Mouse (Mus musculus) hindbrain, postnatal 0 days (tissue): ENCODE results near the gene Ppp1r12c. TPM values are rescaled to one million over a fixed set of nuclear protein-coding genes. Genes with fewer than 3 reads are reported as not detected.

Experiments used
- ATAC-seq: fragments of 200-750 bp; cut with Nextera tagmentation; 2 replicates; pipeline ENCODE4 v1.8.0; 2017; ENCODE audit warnings: mild to moderate bottlenecking, moderate TSS enrichment, moderate library complexity
- DNase-seq: peaks from one replicate; pipeline ENCODE4 v3.0.0-alpha.2; 2015; ENCODE audit warnings: low spot score
- H3K27ac ChIP-seq: fragments of 300-500 bp; sonication (generic); 2 replicates; pipeline ENCODE4 v1.5.1; 2014; ENCODE audit warnings: mild to moderate bottlenecking
- H3K27me3 ChIP-seq: fragments of 300-500 bp; sonication (generic); 2 replicates; pipeline ENCODE4 v1.6.1; 2014; ENCODE audit warnings: low read length, mixed read lengths; ENCODE audit not compliant: insufficient read depth
- H3K36me3 ChIP-seq: fragments of 300-500 bp; sonication (generic); 2 replicates; pipeline ENCODE4 v1.6.1; 2014; ENCODE audit warnings: low read length, mixed read lengths; ENCODE audit not compliant: insufficient read depth
- H3K4me1 ChIP-seq: fragments of 300-500 bp; sonication (generic); 2 replicates; pipeline ENCODE4 v1.6.1; 2014; ENCODE audit warnings: antibody characterized with exemption, low read length, mixed read lengths; ENCODE audit not compliant: insufficient read depth
- H3K4me2 ChIP-seq: fragments of 300-500 bp; sonication (generic); 2 replicates; pipeline ENCODE4 v1.6.1; 2014; ENCODE audit warnings: low read depth, mild to moderate bottlenecking, low read length, moderate library complexity, mixed read lengths
- H3K4me3 ChIP-seq: fragments of 300-500 bp; sonication (generic); 2 replicates; pipeline ENCODE4 v1.5.1; 2014; ENCODE audit warnings: low read length
- H3K9ac ChIP-seq: fragments of 300-500 bp; sonication (generic); replicated peaks from 2 replicates; pipeline ENCODE4 v1.6.1; 2014; ENCODE audit warnings: mild to moderate bottlenecking, low read length, moderate library complexity, mixed read lengths
- H3K9me3 ChIP-seq: fragments of 300-500 bp; sonication (generic); 2 replicates; pipeline ENCODE4 v1.6.1; 2016; ENCODE audit warnings: low read length, mixed read lengths
- CTCF ChIP-seq: IDR thresholded peaks from 2 replicates; pipeline ENCODE4 v1.5.1; 2016; ENCODE audit warnings: antibody characterized with exemption, control low read depth, low read depth
- WGBS: fragments of 180-500 bp; shearing (Covaris S2); extraction: QIAGEN DNeasy Blood & Tissue Kit; methylation state at CpG from one replicate; pipeline ENCODE4 v1.1.7; 2014; 5-methylcytosine and 5-hydroxymethylcytosine counted together
- polyA plus RNA-seq: library from polyadenylated mRNA; unstranded; fragments of >200 nt; fragmentation: Nextera tagmentation; extraction: Ambion mirVana; gene quantifications from 2 replicates; pipeline ENCODE4 v1.2.1, GENCODE M21; 2015
- total RNA-seq: library from RNA; depleted of rRNA; stranded (reverse); fragments of >200 nt; gene quantifications from 2 replicates; pipeline ENCODE4 v1.2.3, GENCODE M21; 2014; rRNA removed

Gene Ppp1r12c
- total RNA-seq (88.2 and 109 TPM in 2 replicates), polyA plus RNA-seq (33.9 and 42.0 TPM in 2 replicates)

- TF ChIP-seq CTCF: no peak
- WGBS: under 1% methylated on average over 61 of the region's 62 CpGs
Measured at GRCm38 (mm10) chr7:4501558-4502397, at the start of gene Ppp1r12c. Gene Ppp1r12c (minus strand): TSS chr7:4501680.

GRCm38 (mm10) chr7:4547221-4547641 is 45.8 kb upstream of the Ppp1r12c start, which contains the start of gene Syt5:
Gene Syt5 (minus strand): TSS chr7:4547541.
- peak; percentile 89 for ATAC-seq
- peaks cover 5% of the 10 kb centered on the region; the same call in 1 of the 2 replicates for H3K4me1 ChIP-seq
- 5% methylated on average over 33 of the region's 33 CpGs for WGBS
- peak; percentile 93 for DNase-seq
- TF ChIP-seq CTCF: no peak
- peak within 1 kb of the TSS; percentile 86 for H3K27ac ChIP-seq
- peak within 1 kb of the TSS; percentile 41 for H3K4me3 ChIP-seq
- H3K9me3 ChIP-seq: no peaks in the 10 kb centered on the region
- H3K9ac ChIP-seq: peak within 1 kb of the TSS; percentile 53
- peak within 1 kb of the TSS; percentile 74 for H3K4me2 ChIP-seq
- 0 out of 2 replicates have a peak, but pooled peaks cover 3% of the 10 kb centered on the region for H3K36me3 ChIP-seq
- H3K27me3 ChIP-seq: no peaks in the 10 kb centered on the region

More at GRCm38 (mm10) chr7:4501558-4502397, at the start of gene Ppp1r12c:
- peak within 1 kb of the TSS; percentile 91 for H3K4me2 ChIP-seq
- no peaks in the 10 kb centered on the region; the same call in 1 of the 2 replicates for H3K36me3 ChIP-seq
- no peaks in the 10 kb centered on the region for H3K9me3 ChIP-seq
- peak within 1 kb of the TSS; percentile 96 for H3K9ac ChIP-seq
- H3K27me3 ChIP-seq: no peaks in the 10 kb centered on the region
- ATAC-seq (peak; percentile 94), DNase-seq (peak; percentile 97)
- H3K4me1 ChIP-seq: peaks cover 30% of the 10 kb centered on the region
- peak within 1 kb of the TSS; percentile 92 for H3K4me3 ChIP-seq
- peak within 1 kb of the TSS; percentile 92 for H3K27ac ChIP-seq

- WGBS: under 1% methylated on average over 26 of the region's 26 CpGs
- DNase-seq (peak; percentile 96), ATAC-seq (peak; percentile 94)
- Histone ChIP-seq H3K9ac (peak overlapping the region; percentile 53), H3K9me3 (no peaks in the 10 kb centered on the region), H3K4me1 (peaks cover 5% of the 10 kb centered on the region; the same call in 1 of the 2 replicates), H3K4me3 (peak overlapping the region; percentile 41), H3K4me2 (peak overlapping the region; percentile 74), H3K36me3 (0 out of 2 replicates have a peak, but pooled peaks cover 3% of the 10 kb centered on the region), H3K27me3 (no peaks in the 10 kb centered on the region), H3K27ac (peak overlapping the region; percentile 86)
- peak; percentile 43 for TF ChIP-seq CTCF
Measured at GRCm38 (mm10) chr7:4546591-4547131, 45.2 kb upstream of the Ppp1r12c start.

- 51% methylated on average over 15 of the region's 15 CpGs for whole genome bisulfite sequencing
- no peak for DNase-seq
- peak overlapping the region; percentile 53 for H3K9ac ChIP-seq
Measured at GRCm38 (mm10) chr7:4546050-4546449, 44.6 kb upstream of the Ppp1r12c start.

GRCm38 (mm10) chr7:4542013-4542412 is 40.5 kb upstream of the Ppp1r12c start:
- 42% methylated on average over 17 of the region's 17 CpGs for WGBS
- Histone ChIP-seq H3K9ac (no peak overlapping the region), H3K27ac (no peak overlapping the region), H3K36me3 (0 out of 2 replicates have a peak, but pooled peaks cover 10% of the 10 kb centered on the region), H3K27me3 (no peaks in the 10 kb centered on the region), H3K4me1 (peaks cover 5% of the 10 kb centered on the region; the same call in 1 of the 2 replicates), H3K4me2 (no peak overlapping the region), H3K4me3 (no peak overlapping the region), H3K9me3 (no peaks in the 10 kb centered on the region)
- DNase-seq: no peak
- no peak for TF ChIP-seq CTCF
- ATAC-seq: no peak

More at GRCm38 (mm10) chr7:4546050-4546449, 44.6 kb upstream of the Ppp1r12c start:
- peak; percentile 13 for ATAC-seq
- H3K27ac ChIP-seq: peak overlapping the region; percentile 86
- H3K27me3 ChIP-seq: no peaks in the 10 kb centered on the region
- 0 out of 2 replicates have a peak, but pooled peaks cover 6% of the 10 kb centered on the region for H3K36me3 ChIP-seq
- TF ChIP-seq CTCF: no peak
- H3K4me2 ChIP-seq: peak overlapping the region; percentile 74
- peak overlapping the region; percentile 41 for H3K4me3 ChIP-seq
- no peaks in the 10 kb centered on the region for H3K9me3 ChIP-seq
- peaks cover 5% of the 10 kb centered on the region; the same call in 1 of the 2 replicates for H3K4me1 ChIP-seq

GRCm38 (mm10) chr7:4541344-4541743 is 39.9 kb upstream of the Ppp1r12c start:
- DNase-seq (no peak), ATAC-seq (no peak)
- peak; percentile 20 for TF ChIP-seq CTCF
- H3K4me1 ChIP-seq: peaks cover 4% of the 10 kb centered on the region; the same call in 1 of the 2 replicates
- H3K9ac ChIP-seq: no peak overlapping the region
- H3K4me2 ChIP-seq: no peak overlapping the region
- no peak overlapping the region for H3K27ac ChIP-seq
- H3K4me3 ChIP-seq: no peak overlapping the region
- no peaks in the 10 kb centered on the region for H3K27me3 ChIP-seq
- H3K9me3 ChIP-seq: no peaks in the 10 kb centered on the region
- WGBS: 64% methylated on average over 5 of the region's 5 CpGs
- H3K36me3 ChIP-seq: 0 out of 2 replicates have a peak, but pooled peaks cover 10% of the 10 kb centered on the region
